8 mouse cellular contexts compared by ENCODE assay signal in genomic region chr5:144836100-144836499, GRCm38 (mm10).
DNase-seq lines count a peak whose midpoint lies in the region; ATAC-seq lines count a peak whose summit lies in the region.
"Had no signal": no experiment of that assay in that cellular context is flagged by ENCODE, and none has a peak within 500 bp of the region (broad histone marks: within the 10 kb centered on the region; RNA-seq: fewer than 3 reads in every experiment).

No protein-coding gene starts in this region.

- H3K27ac ChIP-seq in forebrain, embryonic 15.5 days (replicated peaks): no peak overlapping the region
- H3K27ac ChIP-seq: embryonic facial prominence, embryonic 13.5 days had no signal

- no peaks in the 10 kb centered on the region for H3K9me3 ChIP-seq in forebrain, embryonic 15.5 days
- H3K9me3 ChIP-seq: embryonic facial prominence, embryonic 13.5 days had no signal

- H3K36me3 ChIP-seq in forebrain, embryonic 15.5 days: peaks cover 99% of the 10 kb centered on the region

- DNase-seq in layer of hippocampus, adult 11-12 months (ENCODE audit: low spot score): peak; percentile 59
- no peak for DNase-seq in layer of hippocampus, adult 8-10 months (ENCODE audit: low spot score in 2 of 2)
- DNase-seq in CD4-positive helper T cell, adult 2 months (ENCODE audit: low read depth, low spot score): peak; percentile 20
- DNase-seq in MEL-GATA-1-ER (ENCODE audit: extremely low read depth, low read depth): peak; percentile 26
- DNase-seq in hindlimb bud, embryonic 11.5 days (ENCODE audit: extremely low spot score, low read depth, low spot score): peak; percentile 6
- DNase-seq in ovary, adult 18-20 months (ENCODE audit: low spot score): no peak

- no peak for ATAC-seq in forebrain, embryonic 15.5 days (replicated peaks)

- WGBS in forebrain, embryonic 15.5 days: 90% methylated on average over 3 of the region's 3 CpGs

- no peaks in the 10 kb centered on the region for H3K4me1 ChIP-seq in forebrain, embryonic 15.5 days
- H3K4me1 ChIP-seq: embryonic facial prominence, embryonic 13.5 days had no signal

- H3K4me2 ChIP-seq in forebrain, embryonic 15.5 days (replicated peaks): no peak overlapping the region
- H3K4me2 ChIP-seq: embryonic facial prominence, embryonic 13.5 days had no signal

- H3K27me3 ChIP-seq in forebrain, embryonic 15.5 days: no peaks in the 10 kb centered on the region
- H3K27me3 ChIP-seq: embryonic facial prominence, embryonic 13.5 days had no signal

- H3K4me3 ChIP-seq in forebrain, embryonic 15.5 days: no peak overlapping the region
- H3K4me3 ChIP-seq: embryonic facial prominence, embryonic 13.5 days had no signal

- no peak overlapping the region for H3K9ac ChIP-seq in forebrain, embryonic 15.5 days (replicated peaks)
- H3K9ac ChIP-seq: embryonic facial prominence, embryonic 13.5 days had no signal

Comparison
In these comparisons a context has a peak if more than half of its experiments do, and no peak if none do; other contexts are left out.
1. DNase-seq: peak in layer of hippocampus, adult 11-12 months (single experiment), CD4-positive helper T cell, adult 2 months (single experiment), MEL-GATA-1-ER (single experiment) and hindlimb bud, embryonic 11.5 days (single experiment); none in layer of hippocampus, adult 8-10 months (0 of 2) and ovary, adult 18-20 months (single experiment).